Comparison of ENCODE assay signal across 8 mouse cellular contexts in genomic region chr16:91885389-91886122, GRCm38 (mm10).
DNase-seq lines count a peak whose midpoint lies in the region; ATAC-seq and TF ChIP-seq lines count a peak whose summit lies in the region.

No protein-coding gene starts in this region.

- DNase-seq in thymus, adult 2 months: peak; percentile 39
- DNase-seq in thymus, adult 18-20 months: no peak
- DNase-seq in embryonic facial prominence, embryonic 14.5 days (ENCODE audit: low spot score): no peak
- peak; percentile 71 for DNase-seq in induced T-regulatory cell, adult 2 months (ENCODE audit: low read depth)
- peak; percentile 66 for DNase-seq in lung, postnatal 10 days
- DNase-seq in left cerebral cortex, postnatal 25 days (ENCODE audit: low spot score in 2 of 2): no peak

- H3K27ac ChIP-seq in thymus, adult 2 months (ENCODE audit: control insufficient read depth, insufficient read depth, low read length): no peak overlapping the region
- no peak overlapping the region for H3K27ac ChIP-seq in embryonic facial prominence, embryonic 14.5 days (replicated peaks; ENCODE audit: low read depth, low read length)
- H3K27ac ChIP-seq in stomach, embryonic 14.5 days (ENCODE audit: low read length): no peak overlapping the region

- no peaks in the 10 kb centered on the region for H3K27me3 ChIP-seq in thymus, adult 2 months (ENCODE audit: control insufficient read depth, insufficient read depth, low read length)
- H3K27me3 ChIP-seq in embryonic facial prominence, embryonic 14.5 days (replicated peaks; ENCODE audit: control insufficient read depth, insufficient read depth, low read length): no peaks in the 10 kb centered on the region
- H3K27me3 ChIP-seq in stomach, embryonic 14.5 days (ENCODE audit: control insufficient read depth, insufficient read depth, low read length): no peaks in the 10 kb centered on the region

- H3K36me3 ChIP-seq in thymus, adult 2 months (ENCODE audit: control insufficient read depth, insufficient read depth, low read length): no peaks in the 10 kb centered on the region
- no peaks in the 10 kb centered on the region for H3K36me3 ChIP-seq in embryonic facial prominence, embryonic 14.5 days (ENCODE audit: control insufficient read depth, insufficient read depth, low read length)
- H3K36me3 ChIP-seq in stomach, embryonic 14.5 days (ENCODE audit: control insufficient read depth, insufficient read depth, low read length): no peaks in the 10 kb centered on the region

- TF ChIP-seq POLR2A in thymus, adult 2 months (IDR thresholded peaks at IDR 0.05; ENCODE audit: control insufficient read depth, extremely low read depth, insufficient read depth, low read length, poor library complexity): no peak

- peak overlapping the region; percentile 35 for H3K4me2 ChIP-seq in embryonic facial prominence, embryonic 14.5 days (ENCODE audit: low read depth, low read length)
- H3K4me2 ChIP-seq in stomach, embryonic 14.5 days (replicated peaks; ENCODE audit: low read depth, low read length): peak overlapping the region; percentile 39

- no peaks in the 10 kb centered on the region for H3K9me3 ChIP-seq in embryonic facial prominence, embryonic 14.5 days (ENCODE audit: control insufficient read depth, low read length)
- H3K9me3 ChIP-seq in stomach, embryonic 14.5 days (ENCODE audit: control insufficient read depth, low read depth, low read length): no peaks in the 10 kb centered on the region

- WGBS in thymus, adult 2 months: 51% methylated on average over 19 of the region's 19 CpGs
- WGBS in embryonic facial prominence, embryonic 14.5 days: 6% methylated on average over 19 of the region's 19 CpGs
- 2% methylated on average over 18 of the region's 19 CpGs for WGBS in stomach, embryonic 14.5 days

- intact Hi-C loops in left cerebral cortex, postnatal 25 days (cut with DNase I): loop anchor here (5.0 kb wide), 1 partner anchor 58 kb away; no protein-coding TSS in a partner anchor

- no peaks in the 10 kb centered on the region for H3K4me1 ChIP-seq in thymus, adult 2 months (replicated peaks; ENCODE audit: control insufficient read depth, insufficient read depth, low read length)
- peaks cover 18% of the 10 kb centered on the region for H3K4me1 ChIP-seq in embryonic facial prominence, embryonic 14.5 days (ENCODE audit: control insufficient read depth, insufficient read depth, low read length)
- 0 out of 2 replicates have a peak, but pooled peaks cover 4% of the 10 kb centered on the region for H3K4me1 ChIP-seq in stomach, embryonic 14.5 days (ENCODE audit: control insufficient read depth, insufficient read depth, low read length)

- ATAC-seq in embryonic facial prominence, embryonic 14.5 days (ENCODE audit: low read depth): 0 out of 2 replicates have a peak, but pooled peaks have one; percentile 20
- ATAC-seq in stomach, embryonic 14.5 days (ENCODE audit: insufficient number of reproducible peaks, insufficient read depth, low FRiP score, low read depth): no peak; the same call in 1 of the 2 replicates
- ATAC-seq in megakaryocyte-erythroid progenitor cell, adult 5-6 weeks (replicated peaks; ENCODE audit: low FRiP score, low TSS enrichment, poor library complexity, severe bottlenecking): no peak

- H3K4me3 ChIP-seq in thymus, adult 2 months (ENCODE audit: control insufficient read depth, insufficient read depth, low read length): no peak overlapping the region
- H3K4me3 ChIP-seq in embryonic facial prominence, embryonic 14.5 days (ENCODE audit: low read depth, low read length): peak overlapping the region; percentile 1; the same call in 1 of the 2 replicates
- peak overlapping the region; percentile 9; the same call in 1 of the 2 replicates for H3K4me3 ChIP-seq in stomach, embryonic 14.5 days (ENCODE audit: low read depth, low read length)

- H3K9ac ChIP-seq in embryonic facial prominence, embryonic 14.5 days (ENCODE audit: low read depth, low read length): no peak overlapping the region
- no peak overlapping the region for H3K9ac ChIP-seq in stomach, embryonic 14.5 days (replicated peaks; ENCODE audit: low read depth, low read length)

- TF ChIP-seq CTCF in thymus, adult 2 months (IDR thresholded peaks at IDR 0.05; ENCODE audit: borderline replicate concordance, control insufficient read depth, extremely low read depth, insufficient read depth, low read length, poor library complexity): no peak

Comparison
In these comparisons a context has a peak if more than half of its experiments do, and no peak if none do; other contexts are left out.
1. DNase-seq: peak in thymus, adult 2 months (single experiment), induced T-regulatory cell, adult 2 months (single experiment) and lung, postnatal 10 days (single experiment); none in thymus, adult 18-20 months (0 of 2), embryonic facial prominence, embryonic 14.5 days (single experiment) and left cerebral cortex, postnatal 25 days (0 of 2).